Mouse (Mus musculus): ENCODE results near the gene Hmga1b.
A peak's percentile ranks its signal among the peaks of the same experiment; 100 is the strongest.
"Not testable (repeated sequence)": the region's sequence is repeated elsewhere in the genome, so short reads cannot be mapped to it uniquely, and the experiment has no call there.

Hmga1b gene

DNA sequence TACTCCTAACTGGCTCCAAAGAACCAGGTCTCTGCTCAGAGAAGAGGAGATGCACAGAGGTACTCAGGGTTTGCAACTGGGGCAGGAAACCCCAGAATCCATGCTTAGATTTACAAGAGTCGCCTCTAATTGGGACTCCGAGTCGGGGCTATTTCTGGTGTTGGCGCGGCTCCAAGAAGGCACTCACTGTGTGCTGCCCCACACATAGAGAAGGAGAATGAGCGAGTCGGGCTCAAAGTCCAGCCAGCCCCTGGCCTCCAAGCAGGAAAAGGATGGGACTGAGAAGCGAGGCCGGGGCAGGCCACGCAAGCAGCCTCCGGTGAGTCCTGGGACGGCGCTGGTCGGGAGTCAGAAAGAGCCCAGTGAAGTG is at the start of gene Hmga1b:
TSS of gene Hmga1b (plus strand) at position 123 of the 370 bp plus-strand sequence.
- DNase-seq: not testable (repeated sequence)

DNA sequence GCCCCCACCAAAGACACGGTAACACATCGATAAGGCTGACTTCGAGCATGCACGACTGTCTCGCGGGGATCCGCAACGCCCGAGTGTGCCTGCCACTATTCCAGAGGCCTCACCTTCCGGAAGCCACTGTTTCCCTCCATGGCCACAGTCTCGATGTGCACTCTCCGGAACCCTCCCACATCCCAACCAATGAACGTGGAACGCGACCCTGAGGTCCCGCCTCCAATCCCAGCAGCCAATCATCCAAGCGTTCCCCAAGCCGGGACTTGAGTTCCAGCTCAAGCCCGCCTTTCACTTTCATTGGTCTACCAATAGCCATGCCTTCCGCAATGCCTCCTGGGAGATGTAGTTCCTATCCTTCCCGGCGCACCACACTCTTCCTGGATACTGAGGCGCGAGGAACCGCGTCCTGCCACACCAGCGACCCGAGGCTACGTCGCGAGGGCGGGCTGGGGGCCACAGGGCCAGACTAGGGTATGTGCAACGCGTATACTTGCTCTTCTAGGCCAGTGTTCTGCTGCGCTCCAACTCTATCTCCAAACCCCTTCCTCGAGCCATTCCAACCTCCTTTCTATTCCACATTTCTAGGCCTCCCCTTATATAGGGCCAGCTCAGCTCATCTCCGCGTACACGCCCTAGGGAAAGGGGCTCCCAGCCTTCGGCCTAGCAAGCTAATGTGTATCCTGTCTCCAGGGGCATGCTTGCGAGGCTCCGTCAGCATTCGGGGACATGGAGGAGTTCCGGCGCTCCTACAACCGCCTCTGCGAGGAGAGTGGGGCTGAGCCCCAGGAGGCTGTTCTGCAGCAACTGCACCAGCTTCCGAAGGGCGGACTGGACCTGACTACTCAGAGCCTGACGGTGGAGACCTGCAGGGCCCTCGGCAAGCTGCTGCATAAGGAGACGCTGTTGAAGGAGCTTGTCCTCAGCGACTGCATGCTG is 48.7 kb upstream of the Hmga1b start, which contains the start of the genes Cenpx and Lrrc45:
TSS of gene Cenpx (minus strand) at position 159 of the 939 bp plus-strand sequence.
TSS of gene Lrrc45 (plus strand) at position 346 of the 939 bp plus-strand sequence.
- DNase-seq: peak; percentile 98

DNA sequence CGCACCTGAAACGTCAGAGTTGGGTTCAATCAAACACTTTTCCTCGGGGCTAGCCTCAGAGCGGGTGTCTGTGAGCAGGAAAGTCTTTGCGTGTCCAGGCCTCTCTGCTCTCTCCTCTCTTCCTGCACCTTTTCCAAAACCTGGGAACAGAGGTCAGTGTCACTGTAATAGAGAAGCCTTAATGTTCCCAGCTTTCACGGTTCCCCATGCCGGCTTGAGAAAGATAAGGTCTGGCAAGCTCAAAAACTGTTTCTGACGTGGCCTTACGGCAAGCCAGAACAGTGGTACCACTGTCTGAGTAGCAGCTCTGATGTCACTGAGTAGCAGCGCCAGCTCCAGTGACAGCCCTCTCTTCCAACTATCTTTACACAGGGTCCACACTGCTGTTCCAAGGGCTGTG is 48.0 kb upstream of the Hmga1b start:
- no peak for DNase-seq

DNA sequence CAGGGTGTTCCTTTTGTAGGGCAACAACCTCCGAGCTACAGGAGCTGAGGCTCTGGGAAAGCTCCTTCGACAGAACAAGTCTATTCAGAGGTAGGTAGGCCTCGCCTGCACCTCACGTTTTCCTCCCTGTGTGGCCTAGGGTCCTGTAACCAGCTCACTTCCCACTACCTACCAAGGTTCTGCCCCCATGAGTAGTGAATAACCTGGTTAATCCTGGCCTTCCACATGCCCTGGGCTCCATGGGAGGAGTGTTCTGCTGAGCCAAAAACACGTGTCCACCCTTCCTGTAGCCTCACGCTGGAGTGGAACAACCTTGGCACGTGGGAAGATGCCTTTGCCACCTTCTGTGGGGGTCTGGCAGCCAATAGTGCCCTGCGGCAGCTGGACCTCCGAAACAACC is 47.5 kb upstream of the Hmga1b start:
- no peak for DNase-seq

DNA sequence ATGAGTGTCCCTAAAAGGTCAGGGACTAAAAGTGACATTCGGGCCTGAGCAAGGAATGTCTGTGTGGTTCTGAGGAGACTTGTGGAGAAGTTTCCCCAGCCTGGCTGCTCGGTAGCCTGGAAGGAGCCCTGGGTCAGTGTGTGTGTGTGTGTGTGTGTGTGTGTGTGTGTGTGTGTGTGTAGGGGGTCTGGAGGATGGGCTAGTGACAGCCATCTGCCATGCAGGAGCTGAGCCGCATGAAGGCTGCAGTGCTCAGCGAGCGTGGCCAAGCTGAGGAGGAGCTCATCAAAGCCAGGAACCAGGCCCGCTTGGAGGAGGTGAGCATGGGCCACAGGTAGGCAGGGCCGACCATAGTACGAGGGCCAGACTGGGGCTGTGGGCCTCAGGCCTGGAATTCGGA is 43.4 kb upstream of the Hmga1b start:
- peak in 1 of 2 experiments; percentile 24 for DNase-seq

GRCm38 (mm10) chr11:120719841-120720376 is 42.7 kb upstream of the Hmga1b start:
- peak in 1 of 2 experiments; percentile 28 for DNase-seq

DNA sequence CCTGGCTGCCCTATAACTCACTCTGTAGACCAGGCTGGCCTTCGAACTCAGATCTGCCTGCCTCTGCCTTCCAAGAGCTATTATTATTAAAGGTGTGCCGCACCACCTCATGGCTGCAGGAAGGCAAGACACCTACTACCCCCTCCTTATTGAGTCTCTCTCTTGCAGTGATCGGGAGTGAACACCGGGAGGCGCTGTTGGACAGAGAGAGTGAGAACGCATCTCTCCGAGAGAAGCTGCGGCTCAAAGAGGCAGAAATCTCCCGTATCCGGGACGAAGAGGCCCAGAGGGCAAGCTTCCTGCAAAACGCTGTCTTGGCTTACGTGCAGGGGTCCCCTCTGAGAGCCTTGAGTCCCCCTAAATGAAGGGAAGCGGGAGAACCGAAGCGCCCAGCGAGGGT is 42.1 kb upstream of the Hmga1b start:
- DNase-seq: peak; percentile 88 to 93

GRCm38 (mm10) chr11:120721124-120722066 is 41.2 kb upstream of the Hmga1b start, which contains the start of gene Rac3:
TSS of gene Rac3 (plus strand) at chr11:120721470.
- peak; percentile 77 to 87 for DNase-seq

- no peak for DNase-seq
Measured at GRCm38 (mm10) chr11:120722067-120722630, 40.4 kb upstream of the Hmga1b start.

DNA sequence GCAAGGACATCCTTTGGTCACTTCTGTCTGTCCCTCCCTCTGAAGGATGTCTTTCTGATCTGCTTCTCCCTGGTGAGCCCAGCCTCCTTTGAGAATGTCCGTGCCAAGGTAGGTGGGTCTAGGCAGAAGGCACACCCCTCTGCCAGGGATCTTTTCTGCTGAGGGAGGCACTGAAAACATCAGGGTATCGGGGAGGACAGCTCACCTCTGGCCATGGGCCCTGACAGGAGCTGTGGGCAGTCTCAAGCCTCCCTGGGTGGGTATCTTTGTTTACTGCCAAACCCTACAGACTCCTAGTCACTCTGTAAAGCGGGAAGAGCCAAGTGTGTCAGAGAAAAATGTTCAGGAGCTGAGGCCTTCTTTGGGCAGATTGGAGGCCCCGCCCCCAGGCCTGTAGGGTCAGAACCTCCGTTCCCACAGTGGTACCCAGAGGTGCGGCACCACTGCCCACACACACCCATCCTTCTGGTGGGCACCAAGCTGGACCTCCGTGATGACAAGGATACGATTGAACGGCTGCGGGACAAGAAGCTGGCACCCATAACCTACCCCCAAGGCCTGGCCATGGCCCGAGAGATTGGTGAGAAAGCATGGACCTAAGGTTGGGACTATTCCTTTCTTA is 39.7 kb upstream of the Hmga1b start:
- DNase-seq: no peak

- DNase-seq: peak in 1 of 2 experiments; percentile 30
Measured at GRCm38 (mm10) chr11:120723509-120723908, 39.1 kb upstream of the Hmga1b start.

GRCm38 (mm10) chr11:120726243-120727168 is 36.1 kb upstream of the Hmga1b start:
- no peak for DNase-seq

- DNase-seq: peak; percentile 92 to 93
Measured at GRCm38 (mm10) chr11:120727169-120727527, 35.4 kb upstream of the Hmga1b start, which contains the start of gene Dcxr. TSS of gene Dcxr (minus strand) at chr11:120727281.

DNA sequence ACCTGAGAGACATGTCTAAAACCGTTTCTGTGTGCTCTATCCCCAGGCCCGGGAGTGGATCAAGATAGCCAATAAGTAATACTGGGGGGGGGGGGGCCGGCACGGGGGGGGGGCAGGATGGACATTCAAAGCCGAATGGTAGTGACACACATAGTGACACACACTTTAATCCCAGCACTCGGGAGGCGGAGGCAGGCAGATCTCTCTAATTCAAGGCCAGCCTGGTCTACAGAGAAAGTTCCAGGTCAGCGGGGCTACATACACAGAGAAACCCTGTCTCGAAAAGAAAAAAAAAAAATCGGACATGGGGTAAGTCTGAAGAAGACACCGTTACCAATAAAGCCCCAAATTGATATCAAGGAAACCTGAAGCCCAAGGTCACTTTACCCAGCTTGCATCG is 35.0 kb upstream of the Hmga1b start:
- peak in 1 of 2 experiments; percentile 8 for DNase-seq

DNA sequence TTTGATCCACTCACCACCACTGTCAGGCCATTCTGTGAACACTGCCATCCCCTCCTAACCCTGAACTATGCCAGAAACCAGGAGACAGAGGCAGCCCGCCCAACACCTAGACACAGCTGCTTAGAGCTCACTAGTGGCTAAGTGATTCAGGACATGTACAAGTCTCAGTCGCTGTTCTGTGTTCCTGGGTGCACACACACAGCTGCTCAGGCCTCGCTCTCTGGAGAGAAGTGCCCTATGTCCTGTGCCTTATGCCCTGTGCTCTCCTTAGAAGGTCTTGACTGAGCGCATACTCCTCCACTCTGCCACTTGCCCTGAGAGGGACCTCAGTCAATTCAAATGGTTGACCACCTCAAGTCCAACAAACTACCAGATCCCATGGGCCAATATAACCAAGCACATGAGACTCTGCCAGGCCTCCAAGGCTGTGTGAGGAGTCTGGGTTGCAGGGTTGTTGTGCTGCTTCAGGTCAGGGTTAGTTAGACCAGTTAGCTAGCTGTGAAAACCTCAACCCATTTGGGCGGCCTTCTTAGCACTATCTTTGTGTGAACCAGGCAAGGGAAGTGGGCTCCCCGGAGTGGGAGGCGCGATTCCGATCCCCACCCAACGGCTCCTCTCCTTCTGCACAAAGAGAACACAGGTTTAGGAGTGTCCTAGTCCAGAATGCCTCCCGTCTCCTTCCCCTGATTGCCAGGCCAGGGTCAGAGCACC is 33.9 kb upstream of the Hmga1b start:
- no peak for DNase-seq

- peak; percentile 82 for DNase-seq
Measured at GRCm38 (mm10) chr11:120729432-120730050, 33.1 kb upstream of the Hmga1b start.

GRCm38 (mm10) chr11:120730331-120730870 is 32.2 kb upstream of the Hmga1b start:
- peak in 1 of 2 experiments; percentile 7 for DNase-seq

DNA sequence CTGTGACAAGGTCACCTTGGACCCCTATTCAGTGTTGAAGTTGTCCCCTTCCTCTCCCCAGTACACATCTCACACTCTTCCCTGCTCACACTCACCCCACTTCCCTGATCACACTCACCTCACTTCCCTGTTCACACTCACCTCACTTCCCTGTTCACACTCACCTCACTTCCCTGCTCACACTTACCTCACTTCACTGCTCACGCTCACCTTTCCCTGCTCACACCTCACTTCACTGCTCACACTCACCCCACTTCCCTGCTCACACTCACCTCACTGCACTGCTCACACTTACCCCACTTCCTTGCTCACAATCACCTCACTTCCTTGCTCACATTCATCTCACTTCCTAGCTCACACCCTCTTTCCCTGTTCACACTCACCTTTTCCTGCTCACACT is 31.2 kb upstream of the Hmga1b start:
- no peak for DNase-seq

All from lung, postnatal 4 days (tissue).